Comparison of ENCODE assay signal across 8 mouse cellular contexts in genomic region chr7:29316976-29317375, GRCm38 (mm10). TPM values are rescaled to one million over a fixed set of nuclear protein-coding genes. Genes with fewer than 3 reads are reported as not detected.
DNase-seq lines count a peak whose midpoint lies in the region; ATAC-seq lines count a peak whose summit lies in the region.

No protein-coding gene starts in this region.

- peaks cover 30% of the 10 kb centered on the region for H3K36me3 ChIP-seq in hindbrain, embryonic 14.5 days (replicated peaks; ENCODE audit: control insufficient read depth, insufficient read depth)
- no peaks in the 10 kb centered on the region for H3K36me3 ChIP-seq in liver, embryonic 13.5 days

- H3K4me3 ChIP-seq in hindbrain, embryonic 14.5 days (replicated peaks; ENCODE audit: low read length), result no peak overlapping the region
- no peak overlapping the region for H3K4me3 ChIP-seq in liver, embryonic 13.5 days (replicated peaks)

- H3K27me3 ChIP-seq in hindbrain, embryonic 14.5 days (ENCODE audit: control insufficient read depth, insufficient read depth, low read length), result no peaks in the 10 kb centered on the region
- no peaks in the 10 kb centered on the region for H3K27me3 ChIP-seq in liver, embryonic 13.5 days

- DNase-seq in lung, adult 18-20 months, result peak; percentile 46 to 54
- DNase-seq in lung, postnatal 25 days (ENCODE audit: low spot score), result no peak
- DNase-seq in embryo, embryonic 11 days, result peak; percentile 79
- peak; percentile 55 for DNase-seq in hindbrain, embryonic 14.5 days (ENCODE audit: low spot score)
- DNase-seq in liver, embryonic 13.5 days, result no peak
- DNase-seq in right cerebral cortex, adult 2 months (ENCODE audit: low spot score in 2 of 2), result peak; percentile 63 to 75
- no peak for DNase-seq in adrenal gland, adult (ENCODE audit: inconsistent age in 2 of 2, low spot score in 1 of 2)
- DNase-seq in kidney, adult 8-10 months, result no peak

- H3K4me1 ChIP-seq in hindbrain, embryonic 14.5 days (replicated peaks; ENCODE audit: control insufficient read depth, insufficient read depth, low read length), result peaks cover 91% of the 10 kb centered on the region
- H3K4me1 ChIP-seq in liver, embryonic 13.5 days (replicated peaks), result peaks cover 53% of the 10 kb centered on the region

- H3K9ac ChIP-seq in hindbrain, embryonic 14.5 days, result peak overlapping the region; percentile 53
- H3K9ac ChIP-seq in liver, embryonic 13.5 days, result no peak overlapping the region

- H3K4me2 ChIP-seq in hindbrain, embryonic 14.5 days (replicated peaks), result peak overlapping the region; percentile 42
- peak overlapping the region; percentile 59 for H3K4me2 ChIP-seq in liver, embryonic 13.5 days

- 2% methylated on average over 10 of the region's 10 CpGs for WGBS in hindbrain, embryonic 14.5 days
- WGBS in liver, embryonic 13.5 days (ENCODE audit: insufficient replicate concordance), result 20% methylated on average over 10 of the region's 10 CpGs

- peak; percentile 26 for ATAC-seq in hindbrain, embryonic 14.5 days (ENCODE audit: low FRiP score)
- no peak for ATAC-seq in liver, embryonic 13.5 days (ENCODE audit: low read depth)

- H3K9me3 ChIP-seq in hindbrain, embryonic 14.5 days (ENCODE audit: control insufficient read depth, low read length), result no peaks in the 10 kb centered on the region
- no peaks in the 10 kb centered on the region for H3K9me3 ChIP-seq in liver, embryonic 13.5 days (replicated peaks)

- peak overlapping the region; percentile 95 for H3K27ac ChIP-seq in hindbrain, embryonic 14.5 days
- no peak overlapping the region for H3K27ac ChIP-seq in liver, embryonic 13.5 days

RNA-seq across cellular contexts. Expression of gene Dpf1, which starts 13.2 kb away (rescaled TPM):
- 160 and 161 TPM in 2 replicates for polyA plus RNA-seq in hindbrain, embryonic 14.5 days (2014; fragmentation: Nextera tagmentation; extraction: Ambion mirVana)
- polyA plus RNA-seq in liver, embryonic 13.5 days (2015; fragmentation: Nextera tagmentation; extraction: Ambion mirVana), result 1.7 and 2.3 TPM in 2 replicates

RNA-seq across cellular contexts. Expression of gene Ppp1r14a, which starts 27.9 kb away (rescaled TPM):
- 2.2 and 3.6 TPM in 2 replicates for polyA plus RNA-seq in hindbrain, embryonic 14.5 days (2014; fragmentation: Nextera tagmentation; extraction: Ambion mirVana)
- polyA plus RNA-seq in liver, embryonic 13.5 days (2015; fragmentation: Nextera tagmentation; extraction: Ambion mirVana), result 3.2 and 3.6 TPM in 2 replicates

RNA-seq across cellular contexts. Expression of gene Spint2, which starts 35.3 kb away (rescaled TPM):
- polyA plus RNA-seq in hindbrain, embryonic 14.5 days (2014; fragmentation: Nextera tagmentation; extraction: Ambion mirVana), result 71.3 and 73.2 TPM in 2 replicates
- 24.9 and 25.2 TPM in 2 replicates for polyA plus RNA-seq in liver, embryonic 13.5 days (2015; fragmentation: Nextera tagmentation; extraction: Ambion mirVana)

Comparison
In these comparisons a context has a peak if more than half of its experiments do, and no peak if none do; other contexts are left out.
1. DNase-seq: peak in lung, adult 18-20 months (2 of 2), embryo, embryonic 11 days (single experiment), hindbrain, embryonic 14.5 days (single experiment) and right cerebral cortex, adult 2 months (2 of 2); none in lung, postnatal 25 days (single experiment), liver, embryonic 13.5 days (single experiment), adrenal gland, adult (0 of 2) and kidney, adult 8-10 months (0 of 2).
2. RNA of gene Dpf1, which starts 13.2 kb away (polyA plus RNA-seq): 160 to 161 TPM in hindbrain, embryonic 14.5 days; 1.7 to 2.3 TPM in liver, embryonic 13.5 days; every median in the first group is over 10 times any median in the second.